Mouse (Mus musculus) erythroblast, embryonic 14.5 days (primary cell): ENCODE data around the gene Wnt10b.

Experiments used
- GATA1 ChIP-seq: IDR thresholded peaks from 2 replicates; pipeline ENCODE4 v1.6.1; 2012; ENCODE audit warnings: low read length, inconsistent platforms, mixed read lengths
- TAL1 ChIP-seq: IDR thresholded peaks from 3 replicates; pipeline ENCODE4 v1.6.1; 2012; ENCODE audit warnings: low read length, inconsistent platforms, mixed read lengths

GRCm38 (mm10) chr15:98776280-98777004, 1.5 kb downstream of the Wnt10b start:
- no peak for TF ChIP-seq GATA1
- no peak for TF ChIP-seq TAL1
